Mouse (Mus musculus): ENCODE data around the gene Sfpq.

Sfpq gene

GRCm38 (mm10) chr4:127021151-127021945 lies at the start of gene Sfpq:
TSS of gene Sfpq (plus strand) at chr4:127021324.
- ChIA-PET CTCF (interaction anchor here in 3 of 4 experiments (0.6 to 1.5 kb wide), 8 partner anchors 13 to 268 kb away, joined by 3 to 7 read pairs (median 4); partner anchors contain the start of genes AU040320 (in 1 of the 3), Ncdn (in 1 of the 3) and Smim12 (in 1 of the 3)), POLR2A (interaction anchor here (0.5 to 19.8 kb wide), 135 partner anchors 8 to 1043 kb away, joined by 3 to 689 read pairs (median 4); partner anchors contain the start of genes Smim12 (in 3 of the 4), Zmym4 (in 3 of the 4), Zmym1 (in 2 of the 4) and Zmym6 (in 2 of the 4))

GRCm38 (mm10) chr4:126977467-126977866 lies 43.7 kb upstream of the Sfpq start:
- ChIA-PET CTCF (interaction anchor here in 3 of 4 experiments (0.6 to 2.3 kb wide), 11 partner anchors 9 to 375 kb away, joined by 3 to 6 read pairs (median 3); no protein-coding TSS in a partner anchor), POLR2A (interaction anchor here in 2 of 4 experiments (0.6 to 2.6 kb wide), 12 partner anchors 9 to 420 kb away, joined by 3 to 12 read pairs (median 4); partner anchors contain the start of genes Zmym4 (in 2 of the 2), 5730409E04Rik (in 1 of the 2) and Sfpq (in 1 of the 2))

- CTCF ChIA-PET = interaction anchor here in 2 of 4 experiments (0.8 to 2.3 kb wide), 3 partner anchors 11 to 20 kb away, joined by 3 to 6 read pairs (median 3); no protein-coding TSS in a partner anchor
Observed at GRCm38 (mm10) chr4:126978706-126979105, 42.4 kb upstream of the Sfpq start.

GRCm38 (mm10) chr4:126983321-126983720 lies 37.8 kb upstream of the Sfpq start:
- POLR2A ChIA-PET = interaction anchor here (0.6 to 3.8 kb wide), 33 partner anchors 8 to 516 kb away, joined by 3 to 37 read pairs (median 4); partner anchors contain the start of genes Sfpq (in 2 of the 4), Zmym4 (in 2 of the 4), Ncdn (in 1 of the 4) and Psmb2 (in 1 of the 4)
- CTCF ChIA-PET = interaction anchor here (0.6 to 2.5 kb wide), 13 partner anchors 9 to 200 kb away, joined by 3 to 11 read pairs (median 4); partner anchors contain the start of gene Zmym4 (in 1 of the 4)

More at GRCm38 (mm10) chr4:126978706-126979105, 42.4 kb upstream of the Sfpq start:
- POLR2A ChIA-PET = interaction anchor here in 2 of 4 experiments (0.7 to 2.6 kb wide), 15 partner anchors 9 to 111 kb away, joined by 3 to 12 read pairs (median 4); partner anchors contain the start of gene Sfpq (in 2 of the 2)

GRCm38 (mm10) chr4:126983736-126984525 lies 37.2 kb upstream of the Sfpq start:
- POLR2A ChIA-PET = interaction anchor here (0.6 to 3.8 kb wide), 30 partner anchors 8 to 516 kb away, joined by 3 to 37 read pairs (median 4); partner anchors contain the start of genes Sfpq (in 2 of the 4), Zmym4 (in 2 of the 4), Ncdn (in 1 of the 4) and Smim12 (in 1 of the 4)
- CTCF ChIA-PET = interaction anchor here (0.6 to 2.5 kb wide), 11 partner anchors 8 to 276 kb away, joined by 3 to 11 read pairs (median 3); partner anchors contain the start of gene Zmym4 (in 1 of the 4)

GRCm38 (mm10) chr4:126986768-126987167 lies 34.4 kb upstream of the Sfpq start:
- ChIA-PET POLR2A (interaction anchor here in 1 of 4 experiments (2.1 kb wide), 1 partner anchor 34 kb away, joined by 8 read pairs; the partner anchor contains the start of gene Sfpq), CTCF (interaction anchor here in 2 of 4 experiments (0.6 to 0.7 kb wide), 2 partner anchors 54 to 328 kb away, joined by 3 read pairs; no protein-coding TSS in a partner anchor)

GRCm38 (mm10) chr4:126988503-126988902 lies 32.6 kb upstream of the Sfpq start:
- POLR2A ChIA-PET = interaction anchor here in 2 of 4 experiments (0.6 to 3.8 kb wide), 10 partner anchors 8 to 105 kb away, joined by 3 to 17 read pairs (median 4); partner anchors contain the start of genes Sfpq (in 2 of the 2) and Zmym4 (in 1 of the 2)
- CTCF ChIA-PET = interaction anchor here in 1 of 4 experiments (0.6 to 0.7 kb wide), 2 partner anchors 133 to 138 kb away, joined by 3 to 4 read pairs; no protein-coding TSS in a partner anchor

- CTCF ChIA-PET = no interaction called here
- POLR2A ChIA-PET = interaction anchor here in 1 of 4 experiments (0.7 to 3.8 kb wide), 6 partner anchors 8 to 70 kb away, joined by 3 to 17 read pairs (median 3); partner anchors contain the start of gene Zmym1
Observed at GRCm38 (mm10) chr4:126990553-126990952, 30.6 kb upstream of the Sfpq start.

- CTCF ChIA-PET = interaction anchor here (0.6 to 2.2 kb wide), 42 partner anchors 9 to 397 kb away, joined by 3 to 11 read pairs (median 3); partner anchors contain the start of genes Gja4 (in 1 of the 4), Sfpq (in 1 of the 4) and Smim12 (in 1 of the 4)
- POLR2A ChIA-PET = interaction anchor here (0.6 to 2.5 kb wide), 25 partner anchors 9 to 713 kb away, joined by 3 to 21 read pairs (median 4); partner anchors contain the start of genes Sfpq (in 3 of the 4), 5730409E04Rik (in 1 of the 4), Dlgap3 (in 1 of the 4) and Zmym4 (in 1 of the 4)
Observed at GRCm38 (mm10) chr4:126992356-126992755, 28.8 kb upstream of the Sfpq start.

GRCm38 (mm10) chr4:126999372-126999771 lies 21.8 kb upstream of the Sfpq start:
- POLR2A ChIA-PET = interaction anchor here in 2 of 4 experiments (0.7 to 4.2 kb wide), 10 partner anchors 9 to 78 kb away, joined by 3 to 27 read pairs (median 9); partner anchors contain the start of genes Sfpq (in 2 of the 2) and Zmym6 (in 1 of the 2)

GRCm38 (mm10) chr4:127000601-127001105 lies 20.5 kb upstream of the Sfpq start:
- POLR2A ChIA-PET = interaction anchor here in 3 of 4 experiments (0.5 to 4.2 kb wide), 14 partner anchors 8 to 99 kb away, joined by 3 to 27 read pairs (median 5); partner anchors contain the start of gene Sfpq (in 2 of the 3)

More at GRCm38 (mm10) chr4:126999372-126999771, 21.8 kb upstream of the Sfpq start:
- CTCF ChIA-PET = interaction anchor here in 2 of 4 experiments (0.6 to 2.9 kb wide), 3 partner anchors 21 to 405 kb away, joined by 3 to 6 read pairs (median 3); no protein-coding TSS in a partner anchor

GRCm38 (mm10) chr4:127004384-127004783 lies 16.7 kb upstream of the Sfpq start:
- CTCF ChIA-PET = interaction anchor here in 2 of 4 experiments (0.5 to 4.0 kb wide), 6 partner anchors 12 to 430 kb away, joined by 3 to 33 read pairs (median 4); partner anchors contain the start of gene Sfpq (in 1 of the 2)
- POLR2A ChIA-PET = interaction anchor here in 3 of 4 experiments (0.8 to 5.9 kb wide), 18 partner anchors 10 to 327 kb away, joined by 3 to 83 read pairs (median 4); partner anchors contain the start of genes Sfpq (in 3 of the 3), Psmb2 (in 1 of the 3) and Zmym4 (in 1 of the 3)

More at GRCm38 (mm10) chr4:127000601-127001105, 20.5 kb upstream of the Sfpq start:
- CTCF ChIA-PET = interaction anchor here in 3 of 4 experiments (0.5 to 2.9 kb wide), 4 partner anchors 8 to 222 kb away, joined by 4 to 8 read pairs (median 6); no protein-coding TSS in a partner anchor

GRCm38 (mm10) chr4:127005113-127005936 lies 15.8 kb upstream of the Sfpq start:
- POLR2A ChIA-PET = interaction anchor here in 3 of 4 experiments (0.7 to 5.9 kb wide), 26 partner anchors 9 to 38 kb away, joined by 3 to 83 read pairs (median 5); partner anchors contain the start of genes Sfpq (in 3 of the 3) and Zmym4 (in 1 of the 3)
- CTCF ChIA-PET = interaction anchor here in 2 of 4 experiments (0.8 to 4.0 kb wide), 4 partner anchors 10 to 28 kb away, joined by 3 to 33 read pairs (median 4); partner anchors contain the start of gene Sfpq (in 1 of the 2)

GRCm38 (mm10) chr4:127015294-127015993 lies 5.7 kb upstream of the Sfpq start:
- POLR2A ChIA-PET = interaction anchor here in 3 of 4 experiments (0.6 to 6.7 kb wide), 7 partner anchors 9 to 86 kb away, joined by 3 to 83 read pairs (median 5); no protein-coding TSS in a partner anchor
- CTCF ChIA-PET = interaction anchor here in 3 of 4 experiments (0.5 to 3.0 kb wide), 8 partner anchors 9 to 496 kb away, joined by 3 to 33 read pairs (median 4); no protein-coding TSS in a partner anchor
